Mouse (Mus musculus) urinary bladder, postnatal 0 days (tissue): Measurements from ENCODE around the gene Fbxw27. TPM values are rescaled to one million over a fixed set of nuclear protein-coding genes. Genes with fewer than 3 reads are reported as not detected.

Source experiments
- polyA plus RNA-seq: library from polyadenylated mRNA; unstranded; fragments of >200 nt; fragmentation: Nextera tagmentation; extraction: Ambion mirVana; gene quantifications from 2 replicates; pipeline ENCODE4 v1.2.1, GENCODE M21; 2015

Gene Fbxw27
- 6.0 and 6.1 TPM in 2 replicates for polyA plus RNA-seq

GRCm38 (mm10) chr9:109790570-109790969 is at the start of gene Fbxw27:
Fbxw27 (minus strand) TSS chr9:109790670.

GRCm38 (mm10) chr9:109832391-109833087 is 42.1 kb upstream of the Fbxw27 start, which contains the start of gene Nme6:
Nme6 (plus strand) TSS chr9:109832749.

GRCm38 (mm10) chr9:109811980-109812379 is 21.5 kb upstream of the Fbxw27 start, which contains the start of gene Spink8:
Spink8 (plus strand) TSS chr9:109812280.

GRCm38 (mm10) chr9:109745989-109746388 is 44.5 kb downstream of the Fbxw27 start, which contains the start of gene Fbxw26:
Fbxw26 (minus strand) TSS chr9:109746089.

Other genes starting within 250 kb of the Fbxw27 start
- 0.17 TPM in 1 of 2 replicates, not detected in the other for gene Fbxw15, start 222.4 kb downstream of the Fbxw27 start, polyA plus RNA-seq
- gene Fbxw24, start 164.6 kb downstream of the Fbxw27 start, polyA plus RNA-seq = 0.22 TPM in 1 of 2 replicates, not detected in the other
- gene Fbxw25, start 126.0 kb downstream of the Fbxw27 start, polyA plus RNA-seq = 0.08 TPM in 1 of 2 replicates, not detected in the other
- gene Fbxw18, start 88.0 kb downstream of the Fbxw27 start, polyA plus RNA-seq = 0.51 and 1.4 TPM in 2 replicates
- 0.28 and 0.90 TPM in 2 replicates for gene Fbxw26, start 44.6 kb downstream of the Fbxw27 start, polyA plus RNA-seq
- gene Spink8, start 21.6 kb upstream of the Fbxw27 start, polyA plus RNA-seq = 2.8 and 2.9 TPM in 2 replicates
- 29.5 and 30.0 TPM in 2 replicates for gene Nme6, start 42.1 kb upstream of the Fbxw27 start, polyA plus RNA-seq
- gene Camp, start 58.9 kb upstream of the Fbxw27 start, polyA plus RNA-seq = 0.64 and 1.2 TPM in 2 replicates
- gene Cdc25a, start 84.9 kb upstream of the Fbxw27 start, polyA plus RNA-seq = 15.3 TPM in 2 replicates
- gene Map4, start 140.8 kb upstream of the Fbxw27 start, polyA plus RNA-seq = 45.8 and 63.3 TPM in 2 replicates